Mouse (Mus musculus) CH12.LX (cell line): Measurements from ENCODE around the gene Efs. TPM values are rescaled to one million over a fixed set of nuclear protein-coding genes. Genes with fewer than 3 reads are reported as not detected.
A peak's percentile ranks its signal among the peaks of the same experiment; 100 is the strongest.

Source experiments
- DNase-seq: peaks from one replicate; pipeline ENCODE4 v3.0.0-alpha.2; 2013; ENCODE audit errors: extremely low read depth
- H3K27ac ChIP-seq: 2 replicates; pipeline ENCODE4 v1.5.1; 2012; ENCODE audit warnings: low read depth, mild to moderate bottlenecking, control low read depth, moderate library complexity; ENCODE audit not compliant: insufficient read depth
- H3K27me3 ChIP-seq: replicated peaks from 2 replicates; pipeline ENCODE3; 2012; ENCODE audit warnings: inconsistent platforms
- H3K36me3 ChIP-seq, 2 experiments: replicated peaks in 1 of 2; 2 replicates each; pipeline versions ENCODE3 to v1.6.1; 2012; ENCODE audit warnings: inconsistent platforms in 1 of 2, low read length in 1 of 2, mild to moderate bottlenecking in 1 of 2, mixed read lengths in 1 of 2, moderate library complexity in 1 of 2; ENCODE audit not compliant: control insufficient read depth in 1 of 2, insufficient read depth in 1 of 2
- H3K4me1 ChIP-seq, 2 experiments: 2 replicates each; pipeline ENCODE4 v1.6.1; 2012; ENCODE audit warnings: inconsistent platforms in 1 of 2, moderate library complexity in 1 of 2; ENCODE audit not compliant: insufficient read depth in 2 of 2, control insufficient read depth in 1 of 2
- H3K4me2 ChIP-seq: 2 replicates; pipeline ENCODE4 v1.6.1; 2012; ENCODE audit warnings: low read depth, mild to moderate bottlenecking, control low read depth; ENCODE audit not compliant: poor library complexity, insufficient read depth, severe bottlenecking
- H3K4me3 ChIP-seq, 3 experiments: fragments of 150-350 bp in 1 of 3; sonication (generic) in 1 of 3; replicated peaks in 1 of 3; 2 replicates each; pipeline versions ENCODE3 to v1.5.1; 2011 to 2012; ENCODE audit warnings: low read depth in 2 of 3, low read length in 2 of 3, mild to moderate bottlenecking in 2 of 3, moderate library complexity in 2 of 3, control low read depth in 1 of 3, improper control_type of control experiment in 1 of 3, inconsistent platforms in 1 of 3, mixed read lengths in 1 of 3; ENCODE audit not compliant: poor library complexity in 1 of 3
- H3K79me2 ChIP-seq: replicated peaks from 2 replicates; pipeline ENCODE4 v1.6.1; 2012; ENCODE audit warnings: mild to moderate bottlenecking, moderate library complexity; ENCODE audit not compliant: control insufficient read depth, poor library complexity, insufficient read depth, severe bottlenecking; ENCODE audit errors: extremely low read depth
- H3K9ac ChIP-seq: 2 replicates; pipeline ENCODE4 v1.6.1; 2012; ENCODE audit warnings: low read depth, mild to moderate bottlenecking, control low read depth, moderate library complexity; ENCODE audit not compliant: insufficient read depth
- H3K9me3 ChIP-seq: replicated peaks from 2 replicates; pipeline ENCODE3; 2012; ENCODE audit warnings: low read length, inconsistent platforms, mixed read lengths
- BHLHE40 ChIP-seq: IDR thresholded peaks from 2 replicates; pipeline ENCODE4 v1.6.1; 2011; ENCODE audit warnings: mild to moderate bottlenecking, low read depth, low read length, improper control_type of control experiment
- CTCF ChIP-seq, 2 experiments: IDR thresholded peaks in 1 of 2; conservative IDR thresholded peaks in 1 of 2; 2 replicates each; pipeline ENCODE4 v1.5.1; 2011 to 2012; ENCODE audit warnings: low read depth in 2 of 2, low read length in 2 of 2, improper control_type of control experiment in 1 of 2, inconsistent platforms in 1 of 2, mild to moderate bottlenecking in 1 of 2, moderate library complexity in 1 of 2
- dilution Hi-C: fragments of 300-500 bp; cut with MboI; formaldehyde crosslinking; loops from 2 replicates; pipeline ENCODE4 v1.14.3; 2020; ENCODE audit warnings: low sequenced_read_pairs; ENCODE audit not compliant: extremely low pct_unique_long_range_greater_than_20kb, extremely low pct_ligation_motif_present
- in situ Hi-C: fragments of 300-500 bp; cut with MboI; formaldehyde crosslinking; loops from 3 replicates; pipeline ENCODE4 v1.14.3; 2019; ENCODE audit warnings: low sequenced_read_pairs, low pct_ligation_motif_present, low pct_unique_long_range_greater_than_20kb, mixed read lengths
- polyA plus RNA-seq: library from polyadenylated mRNA; unstranded; fragments of >175 nt; gene quantifications from 2 replicates; pipeline ENCODE4 v1.2.1, GENCODE M21; 2012; ENCODE audit warnings: low read depth; ENCODE audit not compliant: insufficient read length
- total RNA-seq, 2 experiments: library from RNA; depleted of rRNA; stranded (reverse); fragments of 300-350 nt in 1 of 2; fragments of >200 nt in 1 of 2; gene quantifications; 2 replicates each; pipeline ENCODE4 v1.2.3; 2012 to 2014

The Efs gene
- total and polyA plus RNA-seq, 3 experiments: not detected

- Histone ChIP-seq H3K9me3 (no peaks in the 10 kb centered on the region), H3K4me1 (peaks cover 4 to 5% of the 10 kb centered on the region in 2 experiments; a peak in 2 of 4 replicates), H3K27me3 (no peaks in the 10 kb centered on the region), H3K9ac (no peak overlapping the region), H3K4me3 (no peak overlapping the region), H3K79me2 (no peaks in the 10 kb centered on the region), H3K4me2 (no peak overlapping the region), H3K27ac (no peak overlapping the region), H3K36me3 (no peaks in the 10 kb centered on the region)
- dilution Hi-C loops (no loop called here), in situ Hi-C loops (no loop called here)
- TF ChIP-seq CTCF (conservative IDR thresholded peaks at IDR 0.05 in 1 of 2, IDR thresholded peaks at IDR 0.05 in 1 of 2; ENCODE audit: low read depth in 2 of 2, low read length in 2 of 2): peak; percentile 51 to 71
- no peak for TF ChIP-seq BHLHE40
- DNase-seq: peak; percentile 30
These were observed 59.0 kb downstream of the Efs start for GRCm38 (mm10) chr14:54866936-54867335.

Other genes starting within 250 kb of the Efs start
Only the 20 nearest of the 22 such genes appear.
- not detected in 2 replicates for gene Gm29776, start 227.3 kb downstream of the Efs start, total RNA-seq (2012; rRNA removed)
- gene Gm29776, start 227.3 kb downstream of the Efs start, total RNA-seq (2014; rRNA removed): not detected in 2 replicates
- gene Gm29776, start 227.3 kb downstream of the Efs start, polyA plus RNA-seq: not detected in 2 replicates
- 0.34 TPM in 1 of 2 replicates, not detected in the other for gene Cebpe, start 214.0 kb downstream of the Efs start, total RNA-seq (2012; rRNA removed)
- gene Cebpe, start 214.0 kb downstream of the Efs start, total RNA-seq (2014; rRNA removed): not detected in 2 replicates
- 0.46 TPM in 1 of 2 replicates, not detected in the other for gene Cebpe, start 214.0 kb downstream of the Efs start, polyA plus RNA-seq
- 0.08 and 0.13 TPM in 2 replicates for gene Slc7a8, start 144.2 kb downstream of the Efs start, total RNA-seq (2012; rRNA removed)
- gene Slc7a8, start 144.2 kb downstream of the Efs start, total RNA-seq (2014; rRNA removed): not detected in 2 replicates
- 0.16 and 0.17 TPM in 2 replicates for gene Slc7a8, start 144.2 kb downstream of the Efs start, polyA plus RNA-seq
- gene Rnf212b, start 112.0 kb downstream of the Efs start, total RNA-seq (2012; rRNA removed): not detected in 2 replicates
- gene Rnf212b, start 112.0 kb downstream of the Efs start, total RNA-seq (2014; rRNA removed): not detected in 2 replicates
- gene Rnf212b, start 112.0 kb downstream of the Efs start, polyA plus RNA-seq: not detected in 2 replicates
- gene Homez, start 55.2 kb downstream of the Efs start, total RNA-seq (2012; rRNA removed): 2.3 and 3.7 TPM in 2 replicates
- gene Homez, start 55.2 kb downstream of the Efs start, total RNA-seq (2014; rRNA removed): 3.5 TPM in 2 replicates
- gene Homez, start 55.2 kb downstream of the Efs start, polyA plus RNA-seq: 2.3 and 7.2 TPM in 2 replicates
- gene Ppp1r3e, start 48.6 kb downstream of the Efs start, total RNA-seq (2012; rRNA removed): 1.3 and 1.6 TPM in 2 replicates
- 0.51 and 0.55 TPM in 2 replicates for gene Ppp1r3e, start 48.6 kb downstream of the Efs start, total RNA-seq (2014; rRNA removed)
- gene Ppp1r3e, start 48.6 kb downstream of the Efs start, polyA plus RNA-seq: 1.2 and 1.4 TPM in 2 replicates
- 4.8 and 6.2 TPM in 2 replicates for gene Bcl2l2, start 42.7 kb downstream of the Efs start, total RNA-seq (2012; rRNA removed)
- gene Bcl2l2, start 42.7 kb downstream of the Efs start, total RNA-seq (2014; rRNA removed): 0.32 and 0.50 TPM in 2 replicates
- gene Bcl2l2, start 42.7 kb downstream of the Efs start, polyA plus RNA-seq: 0.46 and 0.76 TPM in 2 replicates
- 0.13 TPM in 1 of 2 replicates, not detected in the other for gene Gm20521, start 42.7 kb downstream of the Efs start, total RNA-seq (2012; rRNA removed)
- not detected in 2 replicates for gene Gm20521, start 42.7 kb downstream of the Efs start, total RNA-seq (2014; rRNA removed)
- gene Gm20521, start 42.7 kb downstream of the Efs start, polyA plus RNA-seq: not detected in 2 replicates
- 56.8 and 73.7 TPM in 2 replicates for gene Pabpn1, start 33.6 kb downstream of the Efs start, total RNA-seq (2012; rRNA removed)
- gene Pabpn1, start 33.6 kb downstream of the Efs start, total RNA-seq (2014; rRNA removed): 85.5 and 88.0 TPM in 2 replicates
- 275 and 302 TPM in 2 replicates for gene Pabpn1, start 33.6 kb downstream of the Efs start, polyA plus RNA-seq
- gene Slc22a17, start 13.0 kb downstream of the Efs start, total RNA-seq (2012; rRNA removed): 0.71 and 1.1 TPM in 2 replicates
- gene Slc22a17, start 13.0 kb downstream of the Efs start, total RNA-seq (2014; rRNA removed): 0.04 and 0.16 TPM in 2 replicates
- gene Slc22a17, start 13.0 kb downstream of the Efs start, polyA plus RNA-seq: 0.15 and 0.34 TPM in 2 replicates
- gene Il25, start 6.6 kb upstream of the Efs start, total RNA-seq (2012; rRNA removed): not detected in 2 replicates
- gene Il25, start 6.6 kb upstream of the Efs start, total RNA-seq (2014; rRNA removed): not detected in 2 replicates
- gene Il25, start 6.6 kb upstream of the Efs start, polyA plus RNA-seq: not detected in 2 replicates
- gene Cmtm5, start 10.1 kb upstream of the Efs start, total RNA-seq (2012; rRNA removed): not detected in 2 replicates
- gene Cmtm5, start 10.1 kb upstream of the Efs start, total RNA-seq (2014; rRNA removed): not detected in 2 replicates
- not detected in 2 replicates for gene Cmtm5, start 10.1 kb upstream of the Efs start, polyA plus RNA-seq
- gene Myh6, start 40.8 kb upstream of the Efs start, total RNA-seq (2012; rRNA removed): 0.21 and 0.98 TPM in 2 replicates
- 0.04 and 0.16 TPM in 2 replicates for gene Myh6, start 40.8 kb upstream of the Efs start, total RNA-seq (2014; rRNA removed)
- gene Myh6, start 40.8 kb upstream of the Efs start, polyA plus RNA-seq: 1.3 and 1.5 TPM in 2 replicates
- not detected in 2 replicates for gene Gm17428, start 50.8 kb upstream of the Efs start, total RNA-seq (2012; rRNA removed)
- gene Gm17428, start 50.8 kb upstream of the Efs start, total RNA-seq (2014; rRNA removed): not detected in 2 replicates
- gene Gm17428, start 50.8 kb upstream of the Efs start, polyA plus RNA-seq: not detected in 2 replicates
- 0.08 TPM in 2 replicates for gene Myh7, start 68.5 kb upstream of the Efs start, total RNA-seq (2012; rRNA removed)
- gene Myh7, start 68.5 kb upstream of the Efs start, total RNA-seq (2014; rRNA removed): not detected in 2 replicates
- gene Myh7, start 68.5 kb upstream of the Efs start, polyA plus RNA-seq: 0.57 TPM in 1 of 2 replicates, not detected in the other
- gene Ngdn, start 89.3 kb upstream of the Efs start, total RNA-seq (2012; rRNA removed): 77.9 and 90.7 TPM in 2 replicates
- gene Ngdn, start 89.3 kb upstream of the Efs start, total RNA-seq (2014; rRNA removed): 111 and 128 TPM in 2 replicates
- 75.4 and 79.0 TPM in 2 replicates for gene Ngdn, start 89.3 kb upstream of the Efs start, polyA plus RNA-seq
- gene Zfhx2, start 166.2 kb upstream of the Efs start, total RNA-seq (2012; rRNA removed): 0.34 and 0.59 TPM in 2 replicates
- 0.03 and 0.07 TPM in 2 replicates for gene Zfhx2, start 166.2 kb upstream of the Efs start, total RNA-seq (2014; rRNA removed)
- 0.29 and 0.30 TPM in 2 replicates for gene Zfhx2, start 166.2 kb upstream of the Efs start, polyA plus RNA-seq
- 3.7 and 4.0 TPM in 2 replicates for gene Thtpa, start 168.7 kb upstream of the Efs start, total RNA-seq (2012; rRNA removed)
- gene Thtpa, start 168.7 kb upstream of the Efs start, total RNA-seq (2014; rRNA removed): 9.0 and 9.4 TPM in 2 replicates
- 5.5 and 6.7 TPM in 2 replicates for gene Thtpa, start 168.7 kb upstream of the Efs start, polyA plus RNA-seq
- 23.4 and 28.5 TPM in 2 replicates for gene Ap1g2, start 180.5 kb upstream of the Efs start, total RNA-seq (2012; rRNA removed)
- 16.2 and 18.3 TPM in 2 replicates for gene Ap1g2, start 180.5 kb upstream of the Efs start, total RNA-seq (2014; rRNA removed)
- 59.1 and 64.8 TPM in 2 replicates for gene Ap1g2, start 180.5 kb upstream of the Efs start, polyA plus RNA-seq
- not detected in 2 replicates for gene Jph4, start 190.8 kb upstream of the Efs start, total RNA-seq (2012; rRNA removed)
- gene Jph4, start 190.8 kb upstream of the Efs start, total RNA-seq (2014; rRNA removed): not detected in 2 replicates
- gene Jph4, start 190.8 kb upstream of the Efs start, polyA plus RNA-seq: not detected in 2 replicates